Mouse (Mus musculus): ENCODE measurements around the gene Tbc1d30. TPM values are rescaled to one million over a fixed set of nuclear protein-coding genes. Genes with fewer than 3 reads are reported as not detected.

Gene Tbc1d30
- total RNA-seq, 2 experiments from 2014 or later, result 0.13 to 0.38 TPM

GRCm38 (mm10) chr10:121222881-121223280 is 128.2 kb downstream of the Tbc1d30 start:
- DNase-seq, result no peak

- no peak for DNase-seq
Measured at GRCm38 (mm10) chr10:121218616-121219015, 132.5 kb downstream of the Tbc1d30 start.

DNA sequence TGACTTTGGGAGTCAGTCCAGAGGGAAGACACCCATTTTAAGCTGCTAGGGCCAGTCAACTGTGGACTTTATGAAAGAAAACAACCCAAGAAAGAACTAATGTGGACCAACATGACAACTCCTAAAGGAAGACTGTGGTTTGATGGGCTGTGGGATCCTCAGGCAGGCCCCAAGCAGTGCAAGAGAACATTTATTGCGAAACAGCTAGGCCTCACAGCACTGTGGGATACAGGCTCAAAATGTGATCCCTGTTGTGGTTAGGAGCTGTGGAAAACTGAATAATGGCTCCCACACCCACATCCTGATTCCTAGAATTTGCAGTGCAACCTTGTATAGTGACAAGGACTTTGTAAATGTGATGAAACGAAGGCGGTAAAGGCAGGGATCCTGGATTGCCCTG is 134.3 kb downstream of the Tbc1d30 start:
- DNase-seq, result no peak

Other genes with a start within 250 kb of the Tbc1d30 start
- 10 to 100 TPM; 27.1 to 30.5 TPM for gene Gns, start 13.8 kb upstream of the Tbc1d30 start, total RNA-seq (2021)
- gene Rassf3, start 125.1 kb upstream of the Tbc1d30 start, total RNA-seq (2021), result 10 to 100 TPM; 48.5 to 51.3 TPM
- 10 to 100 TPM; 10.6 to 11.5 TPM for gene Tbk1, start 235.5 kb upstream of the Tbc1d30 start, total RNA-seq (2021)

Data from gastrocnemius, postnatal 25 days (tissue).